Mouse (Mus musculus): Measurements from ENCODE around the gene Mical1.

DNA sequence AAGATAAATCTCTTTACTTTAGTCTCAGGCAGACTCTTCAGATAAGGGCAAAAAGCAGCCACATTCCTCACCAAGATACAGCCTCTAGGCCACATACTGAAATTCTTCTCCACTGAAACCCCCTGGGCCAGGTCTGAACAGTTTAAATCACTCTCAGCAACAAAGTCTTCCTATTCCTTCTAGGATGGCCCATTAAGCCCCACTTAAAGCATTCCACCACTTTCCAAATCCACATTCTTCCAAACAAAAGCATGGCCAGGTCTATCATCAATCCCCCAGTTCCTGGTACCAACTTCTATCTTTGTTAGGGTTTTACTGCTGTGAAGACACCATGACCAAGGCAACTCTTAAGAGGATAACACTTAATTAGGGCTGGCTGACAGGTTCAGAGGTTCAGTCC is 3.6 kb upstream of the Mical1 start:
- no peak for TF ChIP-seq POLR2A (IDR thresholded peaks at IDR 0.05; ENCODE audit: borderline replicate concordance, extremely low read depth, insufficient read depth, insufficient read length, poor library complexity, severe bottlenecking)
- TF ChIP-seq CTCF (IDR thresholded peaks at IDR 0.05; ENCODE audit: borderline replicate concordance, extremely low read depth, insufficient read depth, insufficient read length), result no peak
